Mouse (Mus musculus) lung, embryonic 16.5 days (tissue): ENCODE data around the gene Nipal3. TPM values are rescaled to one million over a fixed set of nuclear protein-coding genes. Genes with fewer than 3 reads are reported as not detected.

Experiments
- ATAC-seq: fragments of 200-750 bp; cut with Nextera tagmentation; 2 replicates; pipeline ENCODE4 v1.8.0; 2017; ENCODE audit warnings: low read depth, mild to moderate bottlenecking, moderate library complexity
- H3K27ac ChIP-seq: fragments of 300-500 bp; sonication (generic); 2 replicates; pipeline ENCODE4 v1.5.1; 2014; ENCODE audit warnings: mild to moderate bottlenecking, control low read depth, low read length
- H3K27me3 ChIP-seq: fragments of 300-500 bp; sonication (generic); 2 replicates; pipeline ENCODE4 v1.6.1; 2014; ENCODE audit warnings: low read depth, low read length, mixed read lengths; ENCODE audit not compliant: control insufficient read depth, insufficient read depth
- H3K36me3 ChIP-seq: fragments of 300-500 bp; sonication (generic); 2 replicates; pipeline ENCODE4 v1.6.1; 2014; ENCODE audit warnings: low read length; ENCODE audit not compliant: control insufficient read depth, insufficient read depth
- H3K4me1 ChIP-seq: fragments of 300-500 bp; sonication (generic); replicated peaks from 2 replicates; pipeline ENCODE4 v1.6.1; 2014; ENCODE audit warnings: low read length, mixed read lengths; ENCODE audit not compliant: control insufficient read depth, insufficient read depth
- H3K4me2 ChIP-seq: fragments of 300-500 bp; sonication (generic); 2 replicates; pipeline ENCODE4 v1.6.1; 2014; ENCODE audit warnings: low read depth, low read length, control low read depth
- H3K4me3 ChIP-seq: fragments of 300-500 bp; sonication (generic); 2 replicates; pipeline ENCODE4 v1.5.1; 2014; ENCODE audit warnings: mild to moderate bottlenecking, low read length, control low read depth
- H3K9ac ChIP-seq: fragments of 300-500 bp; sonication (generic); 2 replicates; pipeline ENCODE4 v1.6.1; 2014; ENCODE audit warnings: low read length, control low read depth
- H3K9me3 ChIP-seq: fragments of 300-500 bp; sonication (generic); 2 replicates; pipeline ENCODE4 v1.6.1; 2016; ENCODE audit warnings: low read length; ENCODE audit not compliant: control insufficient read depth
- WGBS: fragments of 180-500 bp; shearing (Covaris S2); extraction: QIAGEN DNeasy Blood & Tissue Kit; methylation state at CpG from one replicate; pipeline ENCODE4 v1.1.7; 2014; 5-methylcytosine and 5-hydroxymethylcytosine counted together
- polyA plus RNA-seq: library from polyadenylated mRNA; unstranded; fragments of >200 nt; fragmentation: Nextera tagmentation; extraction: Ambion mirVana; gene quantifications from 2 replicates; pipeline ENCODE4 v1.2.1, GENCODE M21; 2015

Nipal3 gene
- polyA plus RNA-seq = 4.8 and 6.0 TPM in 2 replicates

GRCm38 (mm10) chr4:135494521-135495396 is at the start of gene Nipal3, which contains the start of gene Stpg1:
TSS of gene Nipal3 (minus strand) at chr4:135495038.
TSS of gene Stpg1 (plus strand) at chr4:135494790.
- WGBS = under 1% methylated on average over 53 of the region's 53 CpGs
- Histone ChIP-seq H3K9me3 (no peaks in the 10 kb centered on the region), H3K4me1 (peaks cover 11% of the 10 kb centered on the region), H3K4me2 (peak within 1 kb of the TSS; percentile 88), H3K36me3 (no peaks in the 10 kb centered on the region; the same call in 1 of the 2 replicates), H3K4me3 (peak within 1 kb of the TSS; percentile 74), H3K9ac (peak within 1 kb of the TSS; percentile 75), H3K27me3 (no peaks in the 10 kb centered on the region), H3K27ac (peak within 1 kb of the TSS; percentile 89)
- ATAC-seq = peak; percentile 95

GRCm38 (mm10) chr4:135544284-135544683 is 49.4 kb upstream of the Nipal3 start:
- H3K9ac ChIP-seq = no peak overlapping the region
- H3K4me3 ChIP-seq = no peak overlapping the region
- ATAC-seq = no peak
- no peaks in the 10 kb centered on the region for H3K9me3 ChIP-seq
- H3K4me1 ChIP-seq = peaks cover 41% of the 10 kb centered on the region
- H3K27me3 ChIP-seq = no peaks in the 10 kb centered on the region
- no peaks in the 10 kb centered on the region for H3K36me3 ChIP-seq
- H3K27ac ChIP-seq = 0 out of 2 replicates have a peak overlapping the region, but pooled peaks have one; percentile 83
- WGBS = 62% methylated on average over 2 of the region's 2 CpGs
- H3K4me2 ChIP-seq = no peak overlapping the region

GRCm38 (mm10) chr4:135540057-135540456 is 45.2 kb upstream of the Nipal3 start:
- H3K4me1 ChIP-seq = peaks cover 6% of the 10 kb centered on the region
- H3K4me3 ChIP-seq = no peak overlapping the region
- WGBS = 60% methylated on average over 9 of the region's 9 CpGs
- no peaks in the 10 kb centered on the region for H3K36me3 ChIP-seq
- H3K9ac ChIP-seq = no peak overlapping the region
- H3K27me3 ChIP-seq = no peaks in the 10 kb centered on the region
- H3K27ac ChIP-seq = no peak overlapping the region
- H3K9me3 ChIP-seq = no peaks in the 10 kb centered on the region
- no peak for ATAC-seq
- H3K4me2 ChIP-seq = no peak overlapping the region

- WGBS = 82% methylated on average over 12 of the region's 12 CpGs
- H3K27me3 ChIP-seq = no peaks in the 10 kb centered on the region
Observed at GRCm38 (mm10) chr4:135539056-135539455, 44.2 kb upstream of the Nipal3 start.

GRCm38 (mm10) chr4:135535021-135535420 is 40.2 kb upstream of the Nipal3 start:
- no peak overlapping the region for H3K27ac ChIP-seq
- no peaks in the 10 kb centered on the region for H3K36me3 ChIP-seq
- H3K4me1 ChIP-seq = no peaks in the 10 kb centered on the region
- no peaks in the 10 kb centered on the region for H3K27me3 ChIP-seq
- H3K4me3 ChIP-seq = no peak overlapping the region
- 91% methylated on average over 3 of the region's 3 CpGs for WGBS
- no peak for ATAC-seq
- no peak overlapping the region for H3K4me2 ChIP-seq
- H3K9me3 ChIP-seq = no peaks in the 10 kb centered on the region; the same call in 1 of the 2 replicates
- no peak overlapping the region for H3K9ac ChIP-seq

More at GRCm38 (mm10) chr4:135539056-135539455, 44.2 kb upstream of the Nipal3 start:
- no peak overlapping the region for H3K4me2 ChIP-seq
- H3K27ac ChIP-seq = no peak overlapping the region
- no peaks in the 10 kb centered on the region for H3K36me3 ChIP-seq
- H3K9me3 ChIP-seq = no peaks in the 10 kb centered on the region
- no peaks in the 10 kb centered on the region for H3K4me1 ChIP-seq
- H3K9ac ChIP-seq = no peak overlapping the region
- no peak overlapping the region for H3K4me3 ChIP-seq
- ATAC-seq = no peak

GRCm38 (mm10) chr4:135533001-135533400 is 38.2 kb upstream of the Nipal3 start:
- Histone ChIP-seq H3K9me3 (no peaks in the 10 kb centered on the region; the same call in 1 of the 2 replicates), H3K4me2 (no peak overlapping the region), H3K27me3 (no peaks in the 10 kb centered on the region), H3K4me1 (no peaks in the 10 kb centered on the region), H3K9ac (no peak overlapping the region), H3K36me3 (no peaks in the 10 kb centered on the region), H3K4me3 (no peak overlapping the region), H3K27ac (no peak overlapping the region)
- WGBS = 55% methylated on average over 6 of the region's 6 CpGs
- no peak for ATAC-seq

GRCm38 (mm10) chr4:135531771-135532613 is 37.2 kb upstream of the Nipal3 start:
- no peak overlapping the region for H3K27ac ChIP-seq
- no peaks in the 10 kb centered on the region for H3K36me3 ChIP-seq
- H3K4me3 ChIP-seq = no peak overlapping the region
- no peaks in the 10 kb centered on the region for H3K4me1 ChIP-seq
- no peaks in the 10 kb centered on the region for H3K27me3 ChIP-seq
- no peaks in the 10 kb centered on the region; the same call in 1 of the 2 replicates for H3K9me3 ChIP-seq
- ATAC-seq = no peak
- 58% methylated on average over 9 of the region's 9 CpGs for WGBS
- H3K9ac ChIP-seq = no peak overlapping the region
- no peak overlapping the region for H3K4me2 ChIP-seq

- no peak for ATAC-seq
- 83% methylated on average over 9 of the region's 9 CpGs for WGBS
- Histone ChIP-seq H3K27me3 (no peaks in the 10 kb centered on the region), H3K4me2 (no peak overlapping the region), H3K4me1 (peaks cover 6% of the 10 kb centered on the region), H3K9ac (no peak overlapping the region), H3K9me3 (no peaks in the 10 kb centered on the region; the same call in 1 of the 2 replicates), H3K4me3 (no peak overlapping the region), H3K27ac (no peak overlapping the region), H3K36me3 (no peaks in the 10 kb centered on the region)
Observed at GRCm38 (mm10) chr4:135531236-135531635, 36.4 kb upstream of the Nipal3 start.

- no peak overlapping the region for H3K4me2 ChIP-seq
- H3K36me3 ChIP-seq = no peaks in the 10 kb centered on the region
- H3K27ac ChIP-seq = no peak overlapping the region
- no peaks in the 10 kb centered on the region for H3K27me3 ChIP-seq
- ATAC-seq = no peak
- WGBS = 52% methylated on average over 2 of the region's 2 CpGs
- no peak overlapping the region for H3K4me3 ChIP-seq
- H3K4me1 ChIP-seq = peaks cover 7% of the 10 kb centered on the region
- no peak overlapping the region for H3K9ac ChIP-seq
- H3K9me3 ChIP-seq = no peaks in the 10 kb centered on the region; the same call in 1 of the 2 replicates
Observed at GRCm38 (mm10) chr4:135530270-135530669, 35.4 kb upstream of the Nipal3 start.
